Mouse (Mus musculus): ENCODE results near the gene Proser1.

GRCm38 (mm10) chr3:53513096-53513495 is 49.6 kb downstream of the Proser1 start:
- TF ChIP-seq EP300 (IDR thresholded peaks at IDR 0.05; ENCODE audit: low read depth) = no peak
- TF ChIP-seq CTCF (IDR thresholded peaks at IDR 0.05; ENCODE audit: low read depth) = no peak

All from liver, postnatal 0 days (tissue).